Mouse (Mus musculus) natural killer cell, adult 2 months (primary cell): Measurements from ENCODE around the gene Cul4a.
A peak's percentile ranks its signal among the peaks of the same experiment; 100 is the strongest.
"Not testable (repeated sequence)": the region's sequence is repeated elsewhere in the genome, so short reads cannot be mapped to it uniquely, and the experiment has no call there.

Source experiments
- DNase-seq, 2 experiments: peaks; one replicate each; pipeline ENCODE4 v3.0.0; 2022; ENCODE audit warnings: low spot score in 2 of 2

Cul4a gene

GRCm38 (mm10) chr8:13105087-13105881 is at the start of gene Cul4a, which contains the start of gene Pcid2:
Gene Cul4a, plus strand, starts transcription at chr8:13105621.
Gene Pcid2, minus strand, starts transcription at chr8:13105459.
- peak; percentile 94 to 97 for DNase-seq

DNA sequence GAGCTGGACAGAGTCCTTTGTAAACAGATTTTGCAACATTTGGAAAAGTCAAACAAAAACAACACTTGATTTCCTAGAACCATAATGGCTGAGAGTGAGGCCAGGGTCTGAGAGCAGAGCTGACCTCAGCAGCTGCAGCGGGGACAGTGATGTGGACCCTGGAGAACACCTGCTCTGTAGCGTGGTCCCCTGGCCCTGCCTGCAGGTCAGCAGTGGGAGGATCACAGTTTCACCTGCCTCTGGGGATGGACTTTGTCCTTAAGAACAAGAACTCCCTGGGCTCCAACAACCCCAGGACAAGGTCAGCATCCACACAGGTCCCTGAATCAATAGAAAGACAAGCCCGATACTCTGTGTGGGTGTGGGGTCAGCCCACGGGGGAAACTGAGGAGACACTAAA is 48.1 kb upstream of the Cul4a start:
- no peak for DNase-seq

DNA sequence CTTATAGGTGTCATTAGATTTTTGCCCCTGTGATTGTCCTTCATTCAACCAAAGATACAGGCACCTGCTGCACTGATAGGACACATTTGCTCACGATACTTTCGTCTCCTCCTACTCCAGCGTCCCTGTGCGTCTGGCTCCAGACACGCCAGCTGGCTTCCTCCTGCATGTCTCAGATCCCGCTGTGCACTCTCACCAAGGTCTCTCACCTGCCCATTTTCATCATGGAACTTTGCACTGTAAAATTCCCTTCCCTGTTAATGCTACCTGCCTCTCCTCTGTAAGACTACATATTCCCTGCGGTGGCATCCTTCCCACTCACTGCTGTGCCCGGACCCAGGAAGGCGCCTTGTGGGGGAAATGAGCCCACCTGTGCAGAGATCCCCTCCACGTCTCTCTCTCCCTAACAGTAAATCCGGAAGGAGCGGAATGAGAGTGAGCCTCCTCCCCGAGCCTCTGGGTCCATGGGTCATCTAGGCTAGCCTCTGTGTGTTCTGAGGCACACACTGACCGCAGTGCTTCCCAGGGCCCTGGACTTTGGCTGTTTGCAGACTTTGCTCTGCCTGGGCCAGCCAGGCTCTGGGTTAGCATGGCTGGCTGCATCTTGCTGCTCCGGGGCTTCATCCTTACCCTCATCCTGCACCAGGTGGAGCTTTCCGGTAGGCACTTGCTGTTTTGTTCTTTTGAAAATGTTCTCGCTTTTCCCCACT is 44.8 kb upstream of the Cul4a start, which contains the start of gene Proz:
Proz (plus strand) TSS at position 474 of the 710 bp plus-strand sequence.
- no peak for DNase-seq

DNA sequence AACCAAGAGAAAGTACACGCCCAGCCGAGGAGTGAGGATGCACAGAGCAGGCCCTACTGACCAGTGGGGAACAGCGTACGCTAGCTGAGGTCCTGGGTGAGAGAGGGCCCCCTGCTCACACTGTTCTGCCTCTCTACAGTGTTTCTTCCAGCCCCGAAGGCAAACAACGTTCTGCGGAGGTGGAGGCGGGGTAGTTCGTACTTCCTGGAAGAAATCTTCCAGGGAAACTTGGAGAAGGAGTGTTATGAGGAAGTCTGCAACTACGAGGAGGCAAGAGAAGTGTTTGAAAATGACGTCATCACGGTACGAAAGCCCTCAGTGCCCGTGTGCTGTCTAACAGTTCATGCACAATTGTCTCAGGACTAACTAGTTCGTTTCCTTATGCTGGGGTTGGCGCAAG is 42.3 kb upstream of the Cul4a start:
- DNase-seq = no peak

- no peak for DNase-seq
Observed at GRCm38 (mm10) chr8:13073255-13073654, 32.2 kb upstream of the Cul4a start.

- no peak for DNase-seq
Observed at GRCm38 (mm10) chr8:13075044-13075443, 30.4 kb upstream of the Cul4a start.

- DNase-seq = not testable (repeated sequence)
Observed at GRCm38 (mm10) chr8:13075579-13075978, 29.8 kb upstream of the Cul4a start.

GRCm38 (mm10) chr8:13077542-13077941 is 27.9 kb upstream of the Cul4a start:
- DNase-seq = no peak

GRCm38 (mm10) chr8:13104691-13105086 is 732 bp upstream of the Cul4a start:
- DNase-seq = peak; percentile 85 to 89

- DNase-seq = peak in 1 of 2 experiments; percentile 27
Observed at GRCm38 (mm10) chr8:13105908-13106551, 609 bp downstream of the Cul4a start.

GRCm38 (mm10) chr8:13107990-13108638 is 2.7 kb downstream of the Cul4a start:
- no peak for DNase-seq

DNA sequence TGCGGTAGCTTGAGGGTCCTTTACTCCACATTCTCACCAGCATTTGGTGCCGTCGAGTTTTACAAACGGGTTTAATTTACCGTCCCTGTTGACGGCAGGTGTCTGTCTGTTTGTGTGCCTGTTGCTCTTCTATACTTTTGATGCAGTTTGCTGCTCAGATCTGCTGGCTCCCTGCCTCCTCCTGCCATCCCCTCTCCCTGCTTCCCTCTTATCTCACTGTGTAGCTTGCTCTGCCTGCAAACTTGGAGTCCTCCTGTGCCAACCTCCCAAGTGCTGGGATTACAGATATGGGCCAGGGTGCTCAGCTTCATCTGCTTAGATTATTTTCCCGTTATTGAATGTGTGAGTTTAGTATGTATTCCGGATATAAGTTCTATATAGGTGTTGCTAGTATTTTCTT is 3.5 kb downstream of the Cul4a start:
- no peak for DNase-seq

DNA sequence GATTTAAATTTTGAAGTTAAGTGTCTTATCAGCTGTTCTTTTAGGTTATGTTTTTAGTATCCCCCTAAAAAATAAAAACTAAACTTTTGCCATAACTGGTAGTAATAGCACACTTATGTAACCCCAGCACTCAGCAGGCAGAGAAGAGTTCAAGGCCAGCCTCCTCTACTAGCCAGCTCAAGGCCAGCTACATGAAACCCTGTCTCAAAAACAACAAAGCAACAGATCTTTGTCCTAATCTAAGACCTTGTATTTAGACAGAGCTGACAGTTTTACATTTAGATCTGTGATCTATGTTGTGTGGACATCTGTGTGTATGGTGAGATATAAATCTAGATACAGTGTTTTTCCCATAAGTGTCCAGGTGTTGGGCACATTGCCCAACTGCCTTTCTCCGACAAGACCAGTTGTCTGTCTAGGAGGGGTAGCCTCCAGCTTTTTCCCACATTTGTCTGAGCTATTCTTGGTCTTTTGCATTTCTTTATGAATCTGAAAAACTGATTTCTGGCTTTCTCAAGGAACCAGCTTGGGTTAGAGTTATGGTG is 4.1 kb downstream of the Cul4a start:
- DNase-seq = no peak

DNA sequence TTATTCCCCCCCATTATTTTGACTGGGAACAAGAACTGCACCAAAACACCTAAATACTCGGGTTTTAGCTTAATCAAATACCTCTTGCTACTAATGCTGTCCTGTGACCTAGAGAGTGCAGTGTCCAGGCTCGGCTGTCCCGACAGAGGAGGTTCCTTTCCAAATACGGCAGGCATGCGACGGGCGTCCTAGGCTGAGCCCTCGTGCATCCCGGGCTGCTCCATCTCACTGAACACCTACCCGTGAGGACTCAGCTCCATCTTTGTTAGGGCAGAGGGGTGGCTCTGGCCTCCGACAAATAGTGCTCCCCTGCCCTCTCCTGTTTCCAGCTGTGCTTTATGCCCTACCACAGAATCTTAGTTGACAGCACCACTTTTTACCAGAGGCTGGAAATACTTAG is 6.5 kb downstream of the Cul4a start:
- no peak for DNase-seq

- no peak for DNase-seq
Observed at GRCm38 (mm10) chr8:13113232-13113631, 7.8 kb downstream of the Cul4a start.

DNA sequence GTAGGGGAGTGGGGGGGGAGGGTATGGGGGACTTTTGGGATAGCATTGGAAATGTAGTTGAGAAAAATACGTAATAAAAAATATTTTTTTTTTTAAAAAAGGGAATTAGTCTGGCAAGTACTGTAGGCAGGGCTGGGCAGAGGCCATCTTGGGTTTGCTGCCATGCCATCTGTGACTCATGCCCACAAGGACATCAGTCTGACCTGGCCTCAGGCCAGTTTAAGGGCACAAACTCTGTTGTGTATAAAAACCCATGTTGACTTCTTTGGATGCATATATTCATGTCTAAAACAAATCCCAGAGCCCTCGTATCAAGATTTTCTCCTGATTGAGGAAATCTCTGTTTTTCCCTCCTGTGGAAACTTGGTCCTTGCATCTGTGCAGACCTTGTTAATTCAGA is 11.7 kb downstream of the Cul4a start:
- DNase-seq = no peak

GRCm38 (mm10) chr8:13118516-13118915 is 13.1 kb downstream of the Cul4a start:
- no peak for DNase-seq

GRCm38 (mm10) chr8:13120882-13121665 is 15.7 kb downstream of the Cul4a start:
- no peak for DNase-seq

DNA sequence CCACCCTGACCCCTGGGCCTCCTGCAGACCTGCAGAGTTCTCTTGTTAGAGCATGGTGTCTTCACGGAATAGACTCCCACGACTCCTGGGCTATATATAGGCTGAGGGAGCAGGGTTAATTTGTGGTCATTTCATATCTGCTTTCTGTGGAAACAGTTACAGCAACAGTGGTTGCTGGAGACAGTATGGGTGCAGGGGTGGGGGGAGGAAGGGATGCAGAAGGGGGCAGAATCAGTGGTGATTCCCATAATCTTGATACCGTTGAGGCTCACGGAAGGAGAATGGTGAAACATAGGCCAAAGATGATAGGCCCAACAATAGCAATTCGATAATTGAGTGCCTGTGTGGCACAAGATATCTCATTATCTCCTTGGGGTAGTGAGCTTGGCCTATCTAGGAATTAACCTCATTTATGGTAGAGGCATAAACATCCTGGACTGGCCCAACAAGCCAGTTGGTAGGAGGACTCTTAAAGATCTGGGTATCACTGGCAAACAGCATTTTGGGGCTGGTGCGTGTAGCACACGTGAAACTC is 17.5 kb downstream of the Cul4a start:
- DNase-seq = no peak

GRCm38 (mm10) chr8:13124897-13125296 is 19.5 kb downstream of the Cul4a start:
- no peak for DNase-seq

DNA sequence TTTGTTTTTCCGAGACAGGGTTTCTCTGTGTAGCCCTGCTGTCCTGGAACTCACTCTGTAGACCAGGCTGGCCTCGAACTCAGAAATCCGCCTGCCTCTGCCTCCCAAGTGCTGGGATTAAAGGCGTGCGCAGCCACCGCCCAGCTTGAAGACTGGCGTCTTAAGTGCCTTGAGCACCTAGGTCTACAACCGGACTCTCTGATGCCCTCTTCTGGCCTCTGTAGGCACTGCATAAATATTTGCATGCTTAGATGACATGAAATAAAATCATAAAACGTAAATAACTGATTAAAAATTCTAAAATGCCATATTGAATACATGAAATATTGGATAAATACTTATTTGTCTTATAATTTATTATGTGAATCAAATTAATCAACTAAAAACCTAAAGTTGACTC is 26.8 kb downstream of the Cul4a start:
- DNase-seq = peak; percentile 40 to 54
